Mouse (Mus musculus) layer of hippocampus, adult 18-20 months (tissue): Measurements from ENCODE around the gene Sorbs1. TPM values are rescaled to one million over a fixed set of nuclear protein-coding genes. Genes with fewer than 3 reads are reported as not detected.

Experiments used
- DNase-seq, 2 experiments: peaks; one replicate each; pipeline ENCODE4 v3.0.0; 2022; ENCODE audit warnings: low spot score in 2 of 2
- total RNA-seq, 2 experiments: library from RNA; stranded (reverse); gene quantifications; 2 replicates each; pipeline ENCODE4 v1.2.3; 2021

Sorbs1 gene
- total RNA-seq, 2 experiments from 2014 or later, result 195 to 206 TPM

- DNase-seq, result no peak
These were observed 163.6 kb downstream of the Sorbs1 start for GRCm38 (mm10) chr19:40349713-40350671.

- DNase-seq, result no peak
These were observed 164.3 kb downstream of the Sorbs1 start for GRCm38 (mm10) chr19:40349281-40349680.

GRCm38 (mm10) chr19:40348652-40349051 lies 164.9 kb downstream of the Sorbs1 start:
- no peak for DNase-seq

GRCm38 (mm10) chr19:40348175-40348574 lies 165.4 kb downstream of the Sorbs1 start:
- DNase-seq, result peak in 1 of 2 experiments; percentile 39

GRCm38 (mm10) chr19:40346908-40347307 lies 166.7 kb downstream of the Sorbs1 start:
- no peak for DNase-seq

GRCm38 (mm10) chr19:40346232-40346844 lies 167.2 kb downstream of the Sorbs1 start:
- no peak for DNase-seq

GRCm38 (mm10) chr19:40345684-40346083 lies 167.9 kb downstream of the Sorbs1 start:
- peak in 1 of 2 experiments; percentile 67 for DNase-seq

GRCm38 (mm10) chr19:40343018-40343417 lies 170.6 kb downstream of the Sorbs1 start:
- peak; percentile 66 to 88 for DNase-seq

- DNase-seq, result no peak
These were observed 172.4 kb downstream of the Sorbs1 start for GRCm38 (mm10) chr19:40341141-40341540.

- DNase-seq, result no peak
These were observed 176.9 kb downstream of the Sorbs1 start for GRCm38 (mm10) chr19:40336694-40337093.

GRCm38 (mm10) chr19:40333905-40334304 lies 179.7 kb downstream of the Sorbs1 start:
- DNase-seq, result peak in 1 of 2 experiments; percentile 39

- no peak for DNase-seq
These were observed 180.5 kb downstream of the Sorbs1 start for GRCm38 (mm10) chr19:40333081-40333480.

- DNase-seq, result no peak
These were observed 181.3 kb downstream of the Sorbs1 start for GRCm38 (mm10) chr19:40332303-40332702.

- DNase-seq, result no peak
These were observed 181.7 kb downstream of the Sorbs1 start for GRCm38 (mm10) chr19:40331846-40332245.

GRCm38 (mm10) chr19:40326126-40326525 lies 187.5 kb downstream of the Sorbs1 start:
- DNase-seq, result no peak

GRCm38 (mm10) chr19:40325381-40325780 lies 188.2 kb downstream of the Sorbs1 start:
- no peak for DNase-seq

GRCm38 (mm10) chr19:40322226-40322625 lies 191.4 kb downstream of the Sorbs1 start:
- DNase-seq, result no peak

- no peak for DNase-seq
These were observed 194.4 kb downstream of the Sorbs1 start for GRCm38 (mm10) chr19:40319199-40319598.

- DNase-seq, result no peak
These were observed 195.1 kb downstream of the Sorbs1 start for GRCm38 (mm10) chr19:40318511-40318910.

- no peak for DNase-seq
These were observed 196.6 kb downstream of the Sorbs1 start for GRCm38 (mm10) chr19:40317001-40317400.

GRCm38 (mm10) chr19:40314252-40314651 lies 199.3 kb downstream of the Sorbs1 start:
- DNase-seq, result no peak

GRCm38 (mm10) chr19:40311631-40312030 lies 201.9 kb downstream of the Sorbs1 start:
- DNase-seq, result no peak
